Mouse (Mus musculus): ENCODE results near the gene Stard13. TPM values are rescaled to one million over a fixed set of nuclear protein-coding genes. Genes with fewer than 3 reads are reported as not detected.

Gene Stard13
- polyA plus RNA-seq, 1 experiment = 24.8 TPM

GRCm38 (mm10) chr5:151059772-151060171 is 173.9 kb downstream of the Stard13 start:
- no peak for DNase-seq (ENCODE audit: low spot score)

- DNase-seq (ENCODE audit: low spot score) = no peak
Observed at GRCm38 (mm10) chr5:151059352-151059751, 174.3 kb downstream of the Stard13 start.

- DNase-seq (ENCODE audit: low spot score) = no peak
Observed at GRCm38 (mm10) chr5:151057716-151058115, 175.9 kb downstream of the Stard13 start.

- DNase-seq (ENCODE audit: low spot score) = no peak
Observed at GRCm38 (mm10) chr5:151056920-151057294, 176.7 kb downstream of the Stard13 start.

- no peak for DNase-seq (ENCODE audit: low spot score)
Observed at GRCm38 (mm10) chr5:151056255-151056919, 177.2 kb downstream of the Stard13 start.

- no peak for DNase-seq (ENCODE audit: low spot score)
Observed at GRCm38 (mm10) chr5:151055426-151056090, 178.1 kb downstream of the Stard13 start.

- no peak for DNase-seq (ENCODE audit: low spot score)
Observed at GRCm38 (mm10) chr5:151054743-151055114, 178.9 kb downstream of the Stard13 start.

GRCm38 (mm10) chr5:151054100-151054742 is 179.4 kb downstream of the Stard13 start:
- no peak for DNase-seq (ENCODE audit: low spot score)

- no peak for DNase-seq (ENCODE audit: low spot score)
Observed at GRCm38 (mm10) chr5:151053190-151053589, 180.4 kb downstream of the Stard13 start.

- no peak for DNase-seq (ENCODE audit: low spot score)
Observed at GRCm38 (mm10) chr5:151052331-151052730, 181.3 kb downstream of the Stard13 start.

GRCm38 (mm10) chr5:151047488-151047887 is 186.1 kb downstream of the Stard13 start:
- no peak for DNase-seq (ENCODE audit: low spot score)

GRCm38 (mm10) chr5:151046917-151047316 is 186.7 kb downstream of the Stard13 start:
- DNase-seq (ENCODE audit: low spot score) = no peak

GRCm38 (mm10) chr5:151046131-151046530 is 187.5 kb downstream of the Stard13 start:
- no peak for DNase-seq (ENCODE audit: low spot score)

GRCm38 (mm10) chr5:151042911-151043310 is 190.7 kb downstream of the Stard13 start:
- DNase-seq (ENCODE audit: low spot score) = no peak

GRCm38 (mm10) chr5:151037871-151038270 is 195.8 kb downstream of the Stard13 start:
- no peak for DNase-seq (ENCODE audit: low spot score)

- no peak for DNase-seq (ENCODE audit: low spot score)
Observed at GRCm38 (mm10) chr5:151034715-151035512, 198.7 kb downstream of the Stard13 start.

- DNase-seq (ENCODE audit: low spot score) = no peak
Observed at GRCm38 (mm10) chr5:151028906-151029305, 204.7 kb downstream of the Stard13 start.

- no peak for DNase-seq (ENCODE audit: low spot score)
Observed at GRCm38 (mm10) chr5:151027171-151027570, 206.5 kb downstream of the Stard13 start.

GRCm38 (mm10) chr5:151026069-151026468 is 207.6 kb downstream of the Stard13 start:
- no peak for DNase-seq (ENCODE audit: low spot score)

GRCm38 (mm10) chr5:151024483-151024882 is 209.2 kb downstream of the Stard13 start:
- DNase-seq (ENCODE audit: low spot score) = no peak

- DNase-seq (ENCODE audit: low spot score) = no peak
Observed at GRCm38 (mm10) chr5:151023461-151023860, 210.2 kb downstream of the Stard13 start.

GRCm38 (mm10) chr5:151022939-151023338 is 210.7 kb downstream of the Stard13 start:
- no peak for DNase-seq (ENCODE audit: low spot score)
